Mouse (Mus musculus) erythroblast, embryonic 14.5 days (primary cell): ENCODE results near the gene Rftn1.

Experiments
- GATA1 ChIP-seq: IDR thresholded peaks from 2 replicates; pipeline ENCODE4 v1.6.1; 2012; ENCODE audit warnings: low read length, inconsistent platforms, mixed read lengths
- TAL1 ChIP-seq: IDR thresholded peaks from 3 replicates; pipeline ENCODE4 v1.6.1; 2012; ENCODE audit warnings: low read length, inconsistent platforms, mixed read lengths

DNA sequence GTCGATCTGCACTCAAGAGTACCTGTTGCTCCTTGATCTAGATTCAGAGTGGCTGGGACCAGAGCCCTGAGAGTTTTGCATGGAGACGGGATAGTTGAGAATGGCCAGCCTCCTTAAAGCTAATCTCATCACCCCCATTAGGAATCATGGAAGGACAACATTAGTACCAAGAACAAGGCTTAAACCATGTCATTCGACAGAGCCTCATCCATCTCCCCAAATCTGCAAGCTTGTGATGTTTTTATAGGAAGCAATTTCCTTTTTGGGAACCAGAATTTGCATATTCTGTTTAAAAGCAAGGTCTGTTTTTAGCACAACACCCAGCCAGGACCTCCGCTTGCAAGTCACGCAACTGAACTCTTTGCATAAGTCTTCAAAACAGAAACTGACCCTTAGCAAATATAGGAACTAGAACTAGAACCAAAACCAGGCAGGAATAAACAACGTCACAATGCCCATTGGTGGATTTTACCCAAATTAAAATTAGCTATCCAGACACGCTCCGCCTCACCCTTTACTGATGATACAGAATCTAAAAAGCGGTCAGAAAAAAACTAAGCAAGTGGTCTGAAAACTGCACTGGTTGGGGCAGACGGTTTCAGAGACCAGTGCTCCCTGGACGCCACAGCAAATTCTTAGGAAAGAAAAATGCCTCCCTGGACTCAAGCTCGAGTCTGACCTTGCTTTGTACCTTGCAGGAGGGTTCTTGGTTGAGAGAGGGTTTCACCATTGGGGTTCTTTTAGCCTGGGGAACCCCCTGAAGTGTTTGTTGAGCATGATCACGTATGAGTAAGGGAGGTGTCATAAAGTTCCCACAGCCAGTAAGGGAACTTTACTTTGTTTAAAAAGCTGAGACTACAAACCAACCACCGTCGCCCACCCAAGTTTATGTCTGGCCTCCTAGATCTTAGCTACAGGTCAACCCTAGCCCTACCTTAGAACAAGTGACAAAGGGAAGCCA is 33.0 kb downstream of the Rftn1 start:
- no peak for TF ChIP-seq GATA1
- TF ChIP-seq TAL1 = no peak
